Comparison of ENCODE assay signal across 12 mouse cellular contexts in the genomic region with DNA sequence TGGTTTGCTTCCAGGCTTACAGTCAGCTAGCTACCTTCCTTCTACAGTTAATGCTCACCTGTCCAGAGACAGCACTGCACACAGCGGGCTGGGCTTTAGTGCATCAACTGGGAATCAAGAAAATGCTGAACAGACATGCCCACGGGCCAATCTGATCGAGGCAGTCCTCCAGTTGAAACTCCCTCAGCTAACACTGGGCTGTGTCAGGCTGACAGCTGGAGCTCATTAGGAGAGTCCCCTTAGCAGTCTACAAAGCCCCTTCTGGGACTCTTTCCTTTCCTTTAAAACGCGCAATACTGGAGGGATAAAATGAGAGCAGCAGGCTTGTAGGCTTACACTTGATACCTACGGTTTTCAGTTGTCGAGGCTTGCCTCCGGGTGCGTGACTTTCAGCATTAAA. TPM values are rescaled to one million over a fixed set of nuclear protein-coding genes. Genes with fewer than 3 reads are reported as not detected.
A peak's percentile ranks its signal among the peaks of the same experiment; 100 is the strongest.
DNase-seq lines count a peak whose midpoint lies in the region; ATAC-seq and TF ChIP-seq lines count a peak whose summit lies in the region.
"Had no signal": no experiment of that assay in that cellular context is flagged by ENCODE, and none has a peak within 500 bp of the region (broad histone marks: within the 10 kb centered on the region; RNA-seq: fewer than 3 reads in every experiment).

No protein-coding gene starts in this region.

- no peak overlapping the region for H3K4me3 ChIP-seq in intestine, embryonic 14.5 days (ENCODE audit: low read depth, low read length)
- no peak overlapping the region for H3K4me3 ChIP-seq in intestine, embryonic 15.5 days (replicated peaks)
- 0 out of 2 replicates have a peak overlapping the region, but pooled peaks have one; percentile 5 for H3K4me3 ChIP-seq in embryonic facial prominence, embryonic 12.5 days
- H3K4me3 ChIP-seq in limb, embryonic 14.5 days (replicated peaks; ENCODE audit: low read length): peak overlapping the region; percentile 18; the same call in 1 of the 2 replicates

- no peaks in the 10 kb centered on the region for H3K36me3 ChIP-seq in intestine, embryonic 14.5 days (ENCODE audit: control insufficient read depth, insufficient read depth, low read length)
- H3K36me3 ChIP-seq in intestine, embryonic 15.5 days: no peaks in the 10 kb centered on the region
- H3K36me3 ChIP-seq in embryonic facial prominence, embryonic 12.5 days: no peaks in the 10 kb centered on the region
- H3K36me3 ChIP-seq in limb, embryonic 14.5 days (ENCODE audit: control insufficient read depth, insufficient read depth, low read length): no peaks in the 10 kb centered on the region

- no peak for ATAC-seq in intestine, embryonic 14.5 days (replicated peaks; ENCODE audit: low FRiP score, low TSS enrichment, low read depth)
- no peak for ATAC-seq in intestine, embryonic 15.5 days
- peak; percentile 85; the same call in 1 of the 2 replicates for ATAC-seq in embryonic facial prominence, embryonic 12.5 days (ENCODE audit: insufficient number of reproducible peaks, insufficient read depth, low FRiP score, low TSS enrichment)
- ATAC-seq in limb, embryonic 14.5 days (ENCODE audit: low FRiP score, low read depth): peak; percentile 84

- H3K27me3 ChIP-seq in intestine, embryonic 14.5 days (replicated peaks; ENCODE audit: control insufficient read depth, insufficient read depth, low read length): no peaks in the 10 kb centered on the region
- no peaks in the 10 kb centered on the region for H3K27me3 ChIP-seq in intestine, embryonic 15.5 days (replicated peaks)
- H3K27me3 ChIP-seq in embryonic facial prominence, embryonic 12.5 days: no peaks in the 10 kb centered on the region
- H3K27me3 ChIP-seq in limb, embryonic 14.5 days (ENCODE audit: control insufficient read depth, insufficient read depth, low read length): no peaks in the 10 kb centered on the region

- no peak for TF ChIP-seq POLR2A in limb, embryonic 14.5 days (IDR thresholded peaks at IDR 0.05; ENCODE audit: borderline replicate concordance, extremely low read depth, insufficient read depth, insufficient read length)

- H3K9me3 ChIP-seq in intestine, embryonic 14.5 days (ENCODE audit: control insufficient read depth, low read length): no peaks in the 10 kb centered on the region
- H3K9me3 ChIP-seq in intestine, embryonic 15.5 days: no peaks in the 10 kb centered on the region
- H3K9me3 ChIP-seq in embryonic facial prominence, embryonic 12.5 days: no peaks in the 10 kb centered on the region
- H3K9me3 ChIP-seq in limb, embryonic 14.5 days (ENCODE audit: control insufficient read depth, low read length): no peaks in the 10 kb centered on the region

- intact Hi-C loops in left cerebral cortex, postnatal 4 days (cut with DNase I): no loop called here

- no peaks in the 10 kb centered on the region for H3K4me1 ChIP-seq in intestine, embryonic 14.5 days (replicated peaks; ENCODE audit: control insufficient read depth, insufficient read depth, low read length)
- no peaks in the 10 kb centered on the region for H3K4me1 ChIP-seq in intestine, embryonic 15.5 days (replicated peaks)
- peaks cover 14% of the 10 kb centered on the region; the same call in 1 of the 2 replicates for H3K4me1 ChIP-seq in embryonic facial prominence, embryonic 12.5 days
- peaks cover 14% of the 10 kb centered on the region for H3K4me1 ChIP-seq in limb, embryonic 14.5 days (ENCODE audit: control insufficient read depth, insufficient read depth, low read length)

- WGBS in intestine, embryonic 14.5 days: 38% methylated on average over 9 of the region's 9 CpGs
- WGBS in intestine, embryonic 15.5 days: 46% methylated on average over 9 of the region's 9 CpGs
- WGBS in embryonic facial prominence, embryonic 12.5 days: 15% methylated on average over 9 of the region's 9 CpGs
- WGBS in limb, embryonic 14.5 days: 10% methylated on average over 9 of the region's 9 CpGs

- 0 out of 2 replicates have a peak overlapping the region, but pooled peaks have one; percentile 3 for H3K4me2 ChIP-seq in intestine, embryonic 14.5 days (ENCODE audit: low read length)
- no peak overlapping the region for H3K4me2 ChIP-seq in intestine, embryonic 15.5 days (replicated peaks)
- H3K4me2 ChIP-seq in embryonic facial prominence, embryonic 12.5 days (replicated peaks): peak overlapping the region; percentile 34
- peak overlapping the region; percentile 41 for H3K4me2 ChIP-seq in limb, embryonic 14.5 days (replicated peaks; ENCODE audit: low read depth, low read length, severe bottlenecking)

- DNase-seq in intestine, embryonic 14.5 days (ENCODE audit: low spot score): no peak
- peak; percentile 79 for DNase-seq in embryo, embryonic 11 days
- DNase-seq in limb, embryonic 14.5 days (ENCODE audit: low spot score): peak; percentile 71
- DNase-seq in left cerebral cortex, postnatal 4 days: no peak
- no peak for DNase-seq in cerebellum, postnatal 14 days
- DNase-seq: adrenal gland, postnatal 14 days; cerebellum, adult 9-10 months; gastrocnemius, postnatal 10 days; right cerebral cortex, postnatal 4 days had no signal

- no peak overlapping the region for H3K27ac ChIP-seq in intestine, embryonic 14.5 days (ENCODE audit: low read depth)
- no peak overlapping the region for H3K27ac ChIP-seq in intestine, embryonic 15.5 days
- peak overlapping the region; percentile 25; the same call in 1 of the 2 replicates for H3K27ac ChIP-seq in embryonic facial prominence, embryonic 12.5 days
- 0 out of 2 replicates have a peak overlapping the region, but pooled peaks have one; percentile 39 for H3K27ac ChIP-seq in limb, embryonic 14.5 days (replicated peaks; ENCODE audit: low read depth, low read length)
- H3K27ac ChIP-seq: liver, embryonic 14.5 days had no signal

- no peak overlapping the region for H3K9ac ChIP-seq in intestine, embryonic 14.5 days (ENCODE audit: low read length)
- H3K9ac ChIP-seq in intestine, embryonic 15.5 days: no peak overlapping the region
- H3K9ac ChIP-seq in embryonic facial prominence, embryonic 12.5 days: no peak overlapping the region
- no peak overlapping the region for H3K9ac ChIP-seq in limb, embryonic 14.5 days (ENCODE audit: low read depth, low read length, severe bottlenecking)
- H3K9ac ChIP-seq: liver, embryonic 14.5 days had no signal

RNA-seq across cellular contexts. Expression of gene Hivep1, which starts 53.9 kb away (rescaled TPM):
- 9.6 and 10.0 TPM in 2 replicates for polyA plus RNA-seq in intestine, embryonic 14.5 days (2014; fragmentation: Nextera tagmentation; extraction: Ambion mirVana)
- 8.7 and 10.4 TPM in 2 replicates for polyA plus RNA-seq in intestine, embryonic 15.5 days (2015; fragmentation: Nextera tagmentation; extraction: Ambion mirVana)
- polyA plus RNA-seq in embryonic facial prominence, embryonic 12.5 days (2016; fragmentation: Nextera tagmentation; extraction: Ambion mirVana): 14.9 and 15.9 TPM in 2 replicates
- polyA plus RNA-seq in limb, embryonic 14.5 days (2012; rRNA removed): 15.4 and 15.7 TPM in 2 replicates
- polyA plus RNA-seq in limb, embryonic 14.5 days (2014; fragmentation: Nextera tagmentation; extraction: Ambion mirVana): 13.4 and 13.6 TPM in 2 replicates
- total RNA-seq in left cerebral cortex, postnatal 4 days (2021): 10 to 100 TPM; 84.3 to 84.9 TPM

Comparison
In these comparisons a context has a peak if more than half of its experiments do, and no peak if none do; other contexts are left out.
1. ATAC-seq: peak in embryonic facial prominence, embryonic 12.5 days (single experiment) and limb, embryonic 14.5 days (single experiment); none in intestine, embryonic 14.5 days (single experiment) and intestine, embryonic 15.5 days (single experiment).
2. DNase-seq: peak in embryo, embryonic 11 days (single experiment) and limb, embryonic 14.5 days (single experiment); none in intestine, embryonic 14.5 days (single experiment), left cerebral cortex, postnatal 4 days (single experiment) and cerebellum, postnatal 14 days (0 of 2).
3. H3K27ac ChIP-seq: peak in embryonic facial prominence, embryonic 12.5 days (single experiment) and limb, embryonic 14.5 days (single experiment); none in intestine, embryonic 14.5 days (single experiment) and intestine, embryonic 15.5 days (single experiment).
4. H3K4me3 ChIP-seq: peak in embryonic facial prominence, embryonic 12.5 days (single experiment) and limb, embryonic 14.5 days (single experiment); none in intestine, embryonic 14.5 days (single experiment) and intestine, embryonic 15.5 days (single experiment).